Comparison of ENCODE assay signal across 15 mouse cellular contexts in genomic region chr4:97785547-97786271, GRCm38 (mm10). TPM values are rescaled to one million over a fixed set of nuclear protein-coding genes. Genes with fewer than 3 reads are reported as not detected.
DNase-seq lines count a peak whose midpoint lies in the region; ATAC-seq lines count a peak whose summit lies in the region.
"Had no signal": no experiment of that assay in that cellular context is flagged by ENCODE, and none has a peak within 500 bp of the region (broad histone marks: within the 10 kb centered on the region; RNA-seq: fewer than 3 reads in every experiment).

No protein-coding gene starts in this region.

- H3K4me2 ChIP-seq in forebrain, embryonic 13.5 days = peak overlapping the region; percentile 32
- no peak overlapping the region for H3K4me2 ChIP-seq in forebrain, embryonic 11.5 days (ENCODE audit: low read depth, low read length, severe bottlenecking)
- H3K4me2 ChIP-seq in neural tube, embryonic 13.5 days = peak overlapping the region; percentile 18; the same call in 1 of the 2 replicates
- H3K4me2 ChIP-seq: embryonic facial prominence, embryonic 12.5 days; limb, embryonic 13.5 days; lung, embryonic 14.5 days had no signal

- H3K4me1 ChIP-seq in forebrain, embryonic 13.5 days = peaks cover 73% of the 10 kb centered on the region
- no peaks in the 10 kb centered on the region; the same call in 1 of the 2 replicates for H3K4me1 ChIP-seq in forebrain, embryonic 11.5 days (replicated peaks; ENCODE audit: control insufficient read depth, insufficient read depth, low read length)
- H3K4me1 ChIP-seq in neural tube, embryonic 13.5 days (replicated peaks) = peaks cover 60% of the 10 kb centered on the region

- H3K36me3 ChIP-seq in forebrain, embryonic 13.5 days (ENCODE audit: poor library complexity, severe bottlenecking) = peaks cover 32% of the 10 kb centered on the region
- H3K36me3 ChIP-seq in forebrain, embryonic 11.5 days (ENCODE audit: control insufficient read depth, insufficient read depth, low read length) = peaks cover 7% of the 10 kb centered on the region
- peaks cover 15% of the 10 kb centered on the region for H3K36me3 ChIP-seq in neural tube, embryonic 13.5 days

- no peak for ATAC-seq in forebrain, embryonic 13.5 days
- no peak for ATAC-seq in forebrain, embryonic 11.5 days (replicated peaks; ENCODE audit: low FRiP score)
- no peak for ATAC-seq in neural tube, embryonic 13.5 days (ENCODE audit: low read depth)
- ATAC-seq: Patski had no signal

- WGBS in forebrain, embryonic 13.5 days = 68% methylated on average over 8 of the region's 8 CpGs
- WGBS in forebrain, embryonic 11.5 days = 89% methylated on average over 8 of the region's 8 CpGs
- 79% methylated on average over 8 of the region's 8 CpGs for WGBS in neural tube, embryonic 13.5 days

- peak overlapping the region; percentile 69 for H3K27ac ChIP-seq in forebrain, embryonic 13.5 days
- no peak overlapping the region for H3K27ac ChIP-seq in forebrain, embryonic 11.5 days (ENCODE audit: low read depth, low read length)
- H3K27ac ChIP-seq in neural tube, embryonic 13.5 days (replicated peaks) = no peak overlapping the region; the same call in 1 of the 2 replicates
- H3K27ac ChIP-seq: embryonic facial prominence, embryonic 12.5 days; limb, embryonic 13.5 days had no signal

- H3K4me3 ChIP-seq in forebrain, embryonic 13.5 days = peak overlapping the region; percentile 4; the same call in 1 of the 2 replicates
- no peak overlapping the region for H3K4me3 ChIP-seq in forebrain, embryonic 11.5 days (ENCODE audit: low read depth, low read length)
- no peak overlapping the region for H3K4me3 ChIP-seq in neural tube, embryonic 13.5 days
- H3K4me3 ChIP-seq: embryonic facial prominence, embryonic 12.5 days; limb, embryonic 13.5 days; myocyte had no signal

- H3K9me3 ChIP-seq in forebrain, embryonic 13.5 days (replicated peaks) = no peaks in the 10 kb centered on the region
- no peaks in the 10 kb centered on the region; the same call in 1 of the 2 replicates for H3K9me3 ChIP-seq in forebrain, embryonic 11.5 days (ENCODE audit: control insufficient read depth, low read length)
- H3K9me3 ChIP-seq in neural tube, embryonic 13.5 days = no peaks in the 10 kb centered on the region
- H3K9me3 ChIP-seq: embryonic facial prominence, embryonic 12.5 days; limb, embryonic 13.5 days had no signal

- peak overlapping the region; percentile 27; the same call in 1 of the 2 replicates for H3K9ac ChIP-seq in forebrain, embryonic 13.5 days
- H3K9ac ChIP-seq in forebrain, embryonic 11.5 days (ENCODE audit: low read length) = no peak overlapping the region
- H3K9ac ChIP-seq in neural tube, embryonic 13.5 days = no peak overlapping the region
- H3K9ac ChIP-seq: embryonic facial prominence, embryonic 12.5 days; limb, embryonic 13.5 days; lung, embryonic 14.5 days had no signal

- DNase-seq in forebrain, embryonic 11.5 days (ENCODE audit: low spot score) = no peak
- peak; percentile 49 for DNase-seq in kidney, adult 9 months
- no peak for DNase-seq in kidney, postnatal 10 days
- no peak for DNase-seq in neural tube, embryonic 10.5 days (ENCODE audit: extremely low spot score, low spot score)
- DNase-seq in spleen, adult 18-20 months = no peak
- no peak for DNase-seq in thymus, postnatal 25 days
- DNase-seq: heart, postnatal 14 days; kidney, adult 18-20 months; lung, embryonic 14.5 days had no signal

- no peaks in the 10 kb centered on the region for H3K27me3 ChIP-seq in forebrain, embryonic 13.5 days
- no peaks in the 10 kb centered on the region; the same call in 1 of the 2 replicates for H3K27me3 ChIP-seq in forebrain, embryonic 11.5 days (ENCODE audit: control insufficient read depth, insufficient read depth, low read length)
- no peaks in the 10 kb centered on the region for H3K27me3 ChIP-seq in neural tube, embryonic 13.5 days
- H3K27me3 ChIP-seq: embryonic facial prominence, embryonic 12.5 days; limb, embryonic 13.5 days; Patski had no signal

RNA-seq across cellular contexts. Expression of gene E130114P18Rik, which starts 7.8 kb away (rescaled TPM):
- polyA plus RNA-seq in forebrain, embryonic 13.5 days (2015; fragmentation: Nextera tagmentation; extraction: Ambion mirVana) = 64.7 and 71.1 TPM in 2 replicates
- 45.7 and 46.4 TPM in 2 replicates for polyA plus RNA-seq in forebrain, embryonic 11.5 days (2014; fragmentation: Nextera tagmentation; extraction: Ambion mirVana)
- polyA plus RNA-seq in neural tube, embryonic 13.5 days (2015; fragmentation: Nextera tagmentation; extraction: Ambion mirVana) = 22.0 and 30.7 TPM in 2 replicates
- polyA plus RNA-seq: myocyte had no signal

RNA-seq across cellular contexts. Expression of gene Nfia, which starts 13.2 kb away (rescaled TPM):
- 93.7 and 121 TPM in 2 replicates for polyA plus RNA-seq in forebrain, embryonic 13.5 days (2015; fragmentation: Nextera tagmentation; extraction: Ambion mirVana)
- 39.5 and 45.4 TPM in 2 replicates for polyA plus RNA-seq in forebrain, embryonic 11.5 days (2014; fragmentation: Nextera tagmentation; extraction: Ambion mirVana)
- polyA plus RNA-seq in neural tube, embryonic 13.5 days (2015; fragmentation: Nextera tagmentation; extraction: Ambion mirVana) = 45.1 and 51.6 TPM in 2 replicates
